Mouse (Mus musculus) CH12.LX (cell line): Measurements from ENCODE around the gene Ccnd1.

Source experiments
- BHLHE40 ChIP-seq: IDR thresholded peaks from 2 replicates; pipeline ENCODE4 v1.6.1; 2011; ENCODE audit warnings: mild to moderate bottlenecking, low read depth, low read length, improper control_type of control experiment
- CHD1 ChIP-seq: IDR thresholded peaks from 2 replicates; pipeline ENCODE4 v1.6.1; 2012; ENCODE audit warnings: low read depth, low read length, improper control_type of control experiment, inconsistent platforms
- CHD2 ChIP-seq: IDR thresholded peaks from 2 replicates; pipeline ENCODE4 v1.6.1; 2011; ENCODE audit warnings: low read length, improper control_type of control experiment
- CTCF ChIP-seq, 2 experiments: IDR thresholded peaks in 1 of 2; conservative IDR thresholded peaks in 1 of 2; 2 replicates each; pipeline ENCODE4 v1.5.1; 2011 to 2012; ENCODE audit warnings: low read depth in 2 of 2, low read length in 2 of 2, improper control_type of control experiment in 1 of 2, inconsistent platforms in 1 of 2, mild to moderate bottlenecking in 1 of 2, moderate library complexity in 1 of 2
- EP300 ChIP-seq: IDR thresholded peaks from 2 replicates; pipeline ENCODE4 v1.6.1; 2011; ENCODE audit warnings: low read length, improper control_type of control experiment
- HCFC1 ChIP-seq: IDR thresholded peaks from 2 replicates; pipeline ENCODE4 v1.6.1; 2012; ENCODE audit warnings: low read depth, mild to moderate bottlenecking, inconsistent platforms, low read length, improper control_type of control experiment
- MAFK ChIP-seq: IDR thresholded peaks from 2 replicates; pipeline ENCODE4 v1.6.1; 2011; ENCODE audit warnings: low read length, improper control_type of control experiment; ENCODE audit not compliant: insufficient replicate concordance
- MYC ChIP-seq: IDR thresholded peaks from 2 replicates; pipeline ENCODE4 v1.6.1; 2011; ENCODE audit warnings: low read depth, mild to moderate bottlenecking, improper control_type of control experiment, low read length
- POLR2A ChIP-seq: IDR thresholded peaks from 2 replicates; pipeline ENCODE4 v1.6.1; 2011; ENCODE audit warnings: low read depth, mild to moderate bottlenecking, improper control_type of control experiment, low read length
- SIN3A ChIP-seq: IDR thresholded peaks from 2 replicates; pipeline ENCODE4 v1.6.1; 2012; ENCODE audit warnings: low read length, improper control_type of control experiment, inconsistent platforms
- TBP ChIP-seq: conservative IDR thresholded peaks from 2 replicates; pipeline ENCODE4 v1.6.1; 2011; ENCODE audit warnings: low read depth, low read length, improper control_type of control experiment
- ZC3H11A ChIP-seq: IDR thresholded peaks from 2 replicates; pipeline ENCODE4 v1.6.1; 2012; ENCODE audit warnings: low read depth, mild to moderate bottlenecking, inconsistent platforms, low read length, improper control_type of control experiment
- ZKSCAN1 ChIP-seq: IDR thresholded peaks from 2 replicates; pipeline ENCODE4 v1.6.1; 2012; ENCODE audit warnings: low read depth, inconsistent platforms, low read length, improper control_type of control experiment, borderline replicate concordance

GRCm38 (mm10) chr7:144891863-144892262 lies 47.9 kb downstream of the Ccnd1 start:
- no peak for TF ChIP-seq BHLHE40
- no peak for TF ChIP-seq MAFK
- no peak for TF ChIP-seq MYC
- TF ChIP-seq EP300 = no peak
- TF ChIP-seq TBP = no peak
- TF ChIP-seq CHD1 = no peak
- TF ChIP-seq POLR2A = no peak
- no peak for TF ChIP-seq CTCF (conservative IDR thresholded peaks at IDR 0.05 in 1 of 2, IDR thresholded peaks at IDR 0.05 in 1 of 2; ENCODE audit: low read depth in 2 of 2, low read length in 2 of 2)
- TF ChIP-seq ZKSCAN1 = no peak
- no peak for TF ChIP-seq HCFC1
- TF ChIP-seq CHD2 = no peak
- no peak for TF ChIP-seq ZC3H11A
- TF ChIP-seq SIN3A = no peak
